Mouse (Mus musculus) liver, embryonic 14.5 days (tissue): ENCODE measurements around the gene Limd2.

Experiments used
- CTCF ChIP-seq: IDR thresholded peaks from 2 replicates; pipeline ENCODE4 v1.5.1; 2016; ENCODE audit warnings: antibody characterized with exemption, low read depth, control low read depth
- EP300 ChIP-seq: IDR thresholded peaks from 2 replicates; pipeline ENCODE4 v1.6.1; 2016; ENCODE audit warnings: antibody characterized with exemption, low read depth

DNA sequence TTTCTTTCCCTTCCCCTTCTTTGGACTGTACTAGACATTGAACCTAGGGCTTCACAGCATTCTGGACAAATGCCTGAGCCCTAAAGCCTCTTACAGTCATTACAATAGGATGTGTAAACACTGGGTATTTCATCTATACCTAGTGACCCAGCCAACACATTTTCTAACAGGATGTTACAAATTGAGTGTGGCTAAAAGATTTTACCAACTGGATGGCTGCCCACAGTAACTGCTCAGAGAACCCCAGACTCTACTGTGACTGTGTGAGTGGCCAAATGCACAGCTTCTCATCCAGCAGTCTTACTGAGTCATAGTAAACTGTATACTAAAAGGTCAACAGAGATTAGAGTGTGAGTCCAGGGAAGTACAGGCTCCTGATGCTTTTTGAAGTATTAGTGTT, 34.7 kb upstream of the Limd2 start:
- no peak for TF ChIP-seq EP300
- no peak for TF ChIP-seq CTCF
